Mouse (Mus musculus) lung, adult 18-20 months (tissue): Measurements from ENCODE around the gene Pam.

Experiments
- DNase-seq, 2 experiments: peaks; one replicate each; pipeline ENCODE4 v3.0.0; 2022; ENCODE audit warnings: mixed read lengths in 2 of 2

Pam gene

DNA sequence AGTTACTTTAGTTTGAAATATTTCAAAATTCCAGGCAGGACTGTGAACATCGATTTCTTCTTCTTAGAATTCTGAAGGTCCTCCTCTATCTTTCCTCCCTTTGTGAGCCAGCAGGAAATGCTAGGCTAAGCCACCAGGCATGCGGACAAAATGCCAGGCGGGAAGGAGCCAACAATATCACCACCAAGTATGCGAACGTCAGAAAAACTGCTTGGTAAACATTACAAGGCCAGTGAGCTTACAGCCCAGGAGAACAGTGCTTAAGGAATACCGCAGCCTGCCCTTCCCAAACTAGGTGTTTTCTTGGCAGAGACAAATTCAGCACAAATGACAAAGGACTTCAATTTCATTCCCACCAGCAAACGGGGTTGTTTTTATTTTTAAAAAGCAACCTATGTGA lies 15.8 kb downstream of the Pam start:
- peak; percentile 66 to 80 for DNase-seq

DNA sequence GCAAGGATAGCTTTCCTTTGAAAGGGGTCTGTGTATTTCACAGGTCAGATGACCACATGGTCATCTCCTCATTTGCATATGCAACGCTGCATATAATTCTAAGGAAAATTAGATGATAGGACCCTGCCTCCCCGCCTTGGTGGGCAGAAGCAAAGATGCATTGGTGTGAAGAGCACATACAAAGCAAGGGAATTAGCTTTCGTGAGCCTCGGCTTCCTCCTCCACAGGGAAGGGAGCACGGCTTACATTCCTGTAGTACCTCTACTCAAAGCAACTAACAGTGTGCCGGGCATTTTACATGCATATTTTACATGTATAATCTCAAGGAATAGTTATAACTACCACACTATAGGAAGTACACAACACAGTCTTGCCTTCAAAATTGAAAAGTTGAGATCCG lies 16.7 kb downstream of the Pam start:
- no peak for DNase-seq

DNA sequence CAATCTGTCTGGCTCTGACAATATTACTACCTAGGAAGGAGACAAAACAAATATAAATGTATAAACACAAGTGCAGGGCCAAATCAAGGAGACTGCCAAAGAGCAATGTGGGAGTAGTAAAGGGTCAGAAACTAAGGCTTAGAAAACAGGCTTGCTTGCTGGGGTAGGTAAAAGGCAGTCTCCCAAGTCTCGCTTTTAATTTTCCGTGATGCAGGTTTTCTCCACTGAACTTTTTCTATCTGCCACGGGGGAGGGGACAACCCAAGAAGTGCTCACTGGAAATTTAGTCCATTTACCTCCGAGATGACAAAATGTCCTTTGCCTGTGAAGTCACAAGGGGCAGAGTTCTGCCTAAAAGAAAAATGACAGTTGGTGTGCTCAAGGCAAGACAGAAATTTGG lies 21.6 kb downstream of the Pam start:
- DNase-seq = no peak

DNA sequence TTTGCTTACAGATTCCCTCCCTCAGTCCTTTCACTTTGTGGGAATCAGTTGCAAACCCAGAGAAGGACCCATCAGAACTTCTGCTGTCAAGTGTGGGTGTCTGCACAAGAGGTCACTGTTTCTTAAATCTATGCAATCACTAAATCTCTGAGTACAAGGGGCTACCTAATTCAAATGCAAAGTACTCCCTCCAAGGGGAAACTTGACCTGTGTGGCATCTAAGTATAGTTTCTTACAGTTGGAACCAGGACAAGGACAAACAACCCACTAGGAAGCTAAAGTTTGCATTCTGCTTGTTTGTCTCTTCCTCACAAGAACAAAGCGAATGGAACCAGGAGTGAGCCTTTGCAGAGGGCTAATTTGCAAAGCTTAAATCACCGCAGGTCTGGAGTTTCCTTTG lies 22.3 kb downstream of the Pam start:
- no peak for DNase-seq

DNA sequence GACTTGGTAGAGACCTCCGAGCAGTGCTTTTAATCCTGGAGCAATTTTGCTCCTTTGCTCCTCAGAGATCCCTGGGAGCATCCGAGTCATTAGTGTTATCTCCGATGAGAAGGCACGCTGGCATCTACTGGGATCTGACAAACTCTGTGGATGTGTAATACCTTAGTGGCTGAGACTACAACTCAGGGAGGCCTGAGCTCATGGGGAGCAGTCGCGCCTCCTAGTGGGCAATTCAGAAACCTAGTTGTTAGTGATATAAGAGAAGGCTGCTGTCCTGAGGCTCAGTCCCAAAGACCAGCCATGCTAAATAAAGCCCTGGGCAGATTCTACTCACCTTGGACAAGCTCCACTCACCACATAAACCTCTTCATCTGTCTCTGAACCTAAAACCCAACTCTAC lies 23.4 kb downstream of the Pam start:
- peak; percentile 37 to 51 for DNase-seq

DNA sequence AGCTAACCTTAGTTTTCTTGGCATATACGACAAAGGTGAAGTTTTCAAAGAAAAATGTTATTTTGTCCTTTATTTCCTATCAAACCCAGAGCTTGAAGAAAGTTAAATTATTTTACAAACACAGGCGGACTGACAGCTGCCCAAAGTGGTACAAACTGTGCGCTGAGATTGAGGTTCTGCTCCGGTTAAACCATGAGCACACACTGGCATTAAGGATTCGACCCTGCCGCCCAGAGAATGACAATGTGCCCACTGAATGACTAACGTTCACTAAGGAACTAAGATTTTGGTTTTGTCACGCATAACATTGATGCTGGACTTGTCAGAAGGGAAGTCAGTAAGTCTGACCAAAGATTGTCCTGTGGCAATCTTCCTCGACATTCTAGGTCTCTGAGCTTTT lies 24.0 kb downstream of the Pam start:
- no peak for DNase-seq

DNA sequence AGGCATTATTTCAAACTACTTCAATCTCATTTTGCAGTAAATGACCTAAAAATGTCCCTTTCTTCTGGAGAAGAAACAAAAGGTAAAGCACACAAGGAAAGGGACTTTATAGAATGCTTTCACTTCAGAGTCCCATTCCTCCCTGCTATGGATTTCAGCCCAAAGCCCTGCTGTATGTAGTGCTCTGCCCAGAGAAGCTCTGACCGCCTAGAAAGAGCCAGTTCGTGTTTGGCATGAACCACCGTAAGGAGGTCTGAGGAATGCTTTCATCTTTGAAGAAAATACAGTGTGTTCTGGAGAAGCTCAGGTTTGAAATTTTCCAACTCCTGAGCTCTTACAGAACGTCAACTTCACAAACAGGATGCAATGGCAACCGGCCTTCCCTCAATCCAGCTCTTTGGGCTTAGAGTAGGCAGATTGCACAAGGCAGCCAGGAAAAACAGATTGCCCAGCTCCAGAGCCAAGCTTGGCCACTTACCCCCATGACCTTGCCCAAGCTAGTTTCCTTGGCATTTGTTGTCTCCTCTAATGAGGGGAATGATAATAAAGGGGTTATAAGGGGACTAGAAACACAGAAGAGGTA lies 24.6 kb downstream of the Pam start:
- DNase-seq = peak; percentile 31 to 54

DNA sequence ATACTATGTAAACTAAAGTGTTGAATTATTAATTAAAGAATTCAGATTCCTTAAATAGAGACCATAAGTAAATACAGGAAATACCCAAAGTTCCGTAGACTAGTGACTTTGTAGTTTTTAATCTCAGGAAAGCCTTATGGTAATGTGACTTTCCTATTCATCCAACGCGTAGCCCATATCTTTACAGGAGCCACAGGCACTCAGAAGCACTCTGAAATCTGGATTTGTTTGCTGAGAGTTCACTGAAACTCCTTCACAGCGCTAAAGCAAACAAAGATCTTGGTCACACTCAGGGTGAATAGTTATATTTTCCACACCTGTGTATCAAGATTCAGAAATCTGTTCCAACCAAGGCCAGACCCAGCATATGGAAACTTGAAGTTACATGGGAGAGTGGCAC lies 27.3 kb downstream of the Pam start:
- no peak for DNase-seq

DNA sequence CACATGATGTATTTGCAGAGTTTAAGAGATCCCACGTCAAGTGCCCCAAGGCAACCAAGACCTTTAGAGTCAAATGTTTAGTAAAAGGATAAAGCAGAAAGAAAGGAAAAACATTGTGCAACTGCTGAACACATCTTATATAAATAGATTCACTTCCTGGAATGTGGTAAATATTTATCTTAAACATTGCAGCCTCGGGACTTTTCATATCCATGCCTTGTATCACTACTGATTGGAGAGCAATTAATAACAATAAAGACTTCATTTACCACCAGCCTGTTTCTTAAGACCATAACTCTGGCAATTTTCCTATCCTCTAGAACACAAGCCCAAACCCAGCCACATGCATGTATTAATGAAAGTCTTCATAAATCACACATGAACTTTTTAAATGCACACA lies 33.4 kb downstream of the Pam start:
- no peak for DNase-seq

DNA sequence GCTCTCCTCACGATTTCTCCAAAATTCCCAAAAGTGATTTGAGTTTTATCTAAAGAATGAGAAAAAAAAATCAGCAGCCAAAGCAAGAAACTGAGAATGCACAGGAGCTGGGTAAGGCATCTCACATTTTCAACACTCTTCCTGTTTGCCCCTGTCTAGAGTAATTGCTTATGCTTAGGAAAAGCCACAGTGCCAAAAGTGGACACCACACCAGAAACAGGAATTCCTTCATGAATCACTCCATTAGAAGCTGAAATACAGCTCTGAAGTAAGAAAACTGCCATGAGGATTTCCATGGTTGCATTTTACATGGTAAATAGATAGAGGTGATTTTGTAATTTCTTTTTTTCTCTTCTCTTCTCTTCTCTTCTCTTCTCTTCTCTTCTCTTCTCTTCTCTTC lies 36.0 kb downstream of the Pam start:
- no peak for DNase-seq

DNA sequence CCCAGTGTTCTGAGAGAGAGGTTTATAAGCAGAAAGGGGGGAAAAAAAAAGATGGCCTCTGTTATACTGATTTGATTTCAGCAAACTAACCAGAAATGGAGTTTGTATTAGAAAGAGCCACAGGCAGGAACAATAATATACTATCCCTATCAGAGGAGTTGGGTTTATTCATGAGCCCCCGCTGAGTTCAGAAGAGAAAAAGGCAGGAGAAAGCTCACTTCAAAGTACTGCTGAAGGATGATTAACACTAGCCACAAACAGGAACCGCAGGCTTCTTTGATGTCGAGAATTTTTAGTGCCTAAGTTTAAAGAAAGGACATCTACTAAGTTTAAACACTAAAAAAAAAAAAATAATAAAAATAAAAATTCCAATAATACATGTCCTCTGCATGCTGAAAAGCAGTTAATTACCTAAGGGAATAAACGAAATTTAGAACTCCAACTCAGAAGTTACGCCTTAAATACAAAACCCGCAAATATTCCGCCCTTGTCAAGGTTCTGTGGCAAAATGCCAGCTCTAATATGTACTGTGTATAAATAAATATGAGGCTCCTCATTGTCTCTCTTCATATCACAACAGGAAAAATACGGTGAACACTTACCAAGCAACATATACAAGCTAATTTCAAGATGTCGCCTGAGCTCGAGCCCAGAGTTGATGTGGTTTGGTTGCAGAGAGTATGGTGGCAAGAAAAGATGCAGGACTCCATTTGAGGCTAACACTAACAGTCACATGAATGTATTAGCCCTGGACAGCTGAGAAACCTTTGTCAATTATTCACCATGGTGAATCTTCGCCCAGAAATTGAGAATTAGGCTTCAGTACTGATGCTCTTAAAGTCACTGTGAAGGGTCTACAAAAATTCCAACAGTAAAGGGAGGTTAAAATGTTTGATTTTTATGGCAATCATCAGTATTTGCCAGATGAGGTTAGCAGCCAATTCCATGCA lies 38.2 kb downstream of the Pam start:
- DNase-seq = no peak

DNA sequence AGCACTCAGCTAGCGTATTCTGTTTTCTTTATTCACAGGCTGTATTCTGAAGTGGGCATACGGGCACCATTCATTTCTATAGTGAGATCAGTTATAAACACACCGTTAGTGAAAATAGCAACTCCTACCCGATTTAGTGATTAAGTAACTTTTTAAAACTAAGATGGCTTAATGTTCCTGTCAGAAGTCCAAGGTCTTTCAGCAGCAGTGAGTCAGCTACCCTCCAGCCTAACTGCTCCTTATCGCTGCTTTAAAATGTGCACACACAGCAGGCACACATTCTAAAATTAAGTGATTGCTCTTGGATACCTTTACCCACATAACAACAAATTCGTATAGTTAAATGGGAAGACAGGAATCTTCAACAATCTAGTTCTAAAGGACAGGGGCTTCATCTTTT lies 39.2 kb downstream of the Pam start:
- no peak for DNase-seq

DNA sequence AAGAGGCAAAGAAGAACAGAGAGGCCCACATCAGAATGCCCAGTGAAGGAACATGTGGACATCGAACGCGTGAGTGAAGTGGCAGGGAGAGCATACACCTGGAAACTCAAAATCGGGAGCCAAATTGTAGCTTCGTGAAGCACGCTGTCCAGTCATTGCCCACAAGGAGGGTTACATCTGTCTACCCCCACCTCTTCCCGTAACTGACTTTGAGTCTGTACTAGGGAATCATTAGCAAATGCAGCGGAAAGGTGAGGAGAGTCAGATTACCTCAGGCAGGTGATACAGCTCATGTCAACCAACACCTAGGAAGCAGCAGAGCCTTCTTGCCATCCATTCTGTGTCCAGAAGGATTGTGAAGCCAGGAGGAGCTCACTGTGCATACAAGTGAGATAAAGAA lies 39.9 kb downstream of the Pam start:
- no peak for DNase-seq

DNA sequence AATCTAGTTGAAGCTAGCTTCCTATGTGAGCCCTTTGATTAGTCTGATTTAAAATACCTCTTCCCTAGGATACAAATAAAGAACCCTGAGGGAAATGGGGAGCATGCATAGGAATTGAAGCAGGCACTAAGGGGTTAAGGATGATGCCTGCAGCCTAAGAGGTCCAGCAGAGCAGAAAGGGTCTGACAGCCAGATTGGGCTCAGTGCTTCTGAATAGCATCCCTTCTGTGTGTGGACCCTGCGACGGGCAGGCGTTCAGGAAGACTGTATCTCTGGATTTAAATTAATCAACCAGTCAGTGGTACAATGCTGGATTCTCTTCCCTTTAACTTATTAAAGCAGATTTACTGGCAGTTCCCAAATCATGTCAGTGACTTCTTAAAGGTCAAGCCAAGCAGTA lies 41.5 kb downstream of the Pam start:
- DNase-seq = no peak

DNA sequence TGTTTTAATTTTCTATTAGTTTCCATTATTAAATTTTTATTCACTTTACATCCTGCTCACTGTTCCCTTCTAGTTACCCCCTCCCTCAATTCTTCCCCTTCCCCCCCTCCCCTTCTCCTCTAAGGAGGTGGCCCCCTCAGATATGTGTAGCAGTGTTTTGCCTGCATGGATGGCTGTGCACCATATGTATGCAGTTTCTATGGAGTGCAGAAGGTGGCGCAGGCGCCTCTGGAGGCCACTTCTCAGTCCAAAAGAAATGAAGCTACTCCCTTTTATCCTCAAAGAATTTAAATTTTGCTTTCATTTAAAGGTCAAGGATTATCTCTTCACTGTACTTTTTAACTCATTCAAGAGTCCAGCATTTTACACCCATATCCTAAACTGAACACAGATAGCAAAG lies 42.0 kb downstream of the Pam start:
- DNase-seq = no peak

DNA sequence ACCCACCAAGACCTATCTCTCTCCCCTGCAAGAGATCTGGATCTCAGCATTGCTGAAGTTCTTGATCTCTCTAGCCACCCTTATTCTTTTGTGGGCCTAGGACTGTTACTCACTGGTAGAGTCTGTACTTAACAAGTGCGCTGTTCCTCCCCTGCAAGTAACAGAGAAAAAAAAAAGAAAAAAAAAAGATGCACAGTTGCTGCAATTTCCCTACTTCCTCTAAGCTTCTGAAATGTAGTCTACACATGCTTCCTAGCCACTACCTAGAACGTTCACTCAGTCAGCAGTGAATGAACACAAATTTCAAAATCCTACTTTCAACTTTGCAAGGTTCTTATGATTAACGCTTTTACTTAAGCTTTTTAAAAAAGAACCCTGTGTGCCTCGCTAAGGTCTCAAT lies 42.7 kb downstream of the Pam start:
- no peak for DNase-seq

DNA sequence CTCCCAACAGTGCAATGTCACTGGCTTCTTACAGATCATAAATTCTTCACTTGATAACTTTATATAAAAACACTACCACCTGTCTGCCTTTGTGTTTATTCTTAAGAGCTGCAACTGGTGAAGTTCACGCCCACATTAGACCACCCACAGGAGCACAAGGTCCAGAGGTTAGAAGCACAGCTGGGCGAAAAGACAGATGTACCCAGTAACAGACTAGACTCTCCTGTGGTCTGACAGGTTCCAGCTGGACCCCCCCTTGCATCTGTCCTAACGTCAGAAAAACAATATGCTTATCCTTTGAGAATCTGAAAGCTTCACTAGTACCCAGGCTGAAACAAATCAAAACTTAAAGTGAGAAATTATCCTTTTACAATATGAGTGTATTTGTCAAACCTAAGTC lies 44.4 kb downstream of the Pam start:
- DNase-seq = no peak

DNA sequence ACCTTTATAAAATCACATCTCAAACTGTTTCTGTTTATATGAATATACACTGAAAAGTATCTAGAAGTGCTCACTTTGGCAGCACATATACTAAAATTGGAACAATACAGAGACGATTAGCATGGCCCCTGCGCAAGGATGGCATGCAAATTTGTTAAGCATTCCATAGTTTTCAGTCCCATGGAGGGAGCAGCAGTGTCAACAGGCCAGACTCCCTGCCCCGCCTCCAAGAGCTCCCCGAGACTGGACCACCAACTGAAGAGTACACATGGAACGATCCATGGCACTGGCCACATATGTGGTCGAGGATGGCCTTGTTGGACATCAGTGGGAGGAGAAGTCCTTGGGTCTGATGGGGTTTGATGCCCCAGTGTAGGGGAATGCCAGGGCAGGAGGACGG lies 45.7 kb downstream of the Pam start:
- DNase-seq = no peak

DNA sequence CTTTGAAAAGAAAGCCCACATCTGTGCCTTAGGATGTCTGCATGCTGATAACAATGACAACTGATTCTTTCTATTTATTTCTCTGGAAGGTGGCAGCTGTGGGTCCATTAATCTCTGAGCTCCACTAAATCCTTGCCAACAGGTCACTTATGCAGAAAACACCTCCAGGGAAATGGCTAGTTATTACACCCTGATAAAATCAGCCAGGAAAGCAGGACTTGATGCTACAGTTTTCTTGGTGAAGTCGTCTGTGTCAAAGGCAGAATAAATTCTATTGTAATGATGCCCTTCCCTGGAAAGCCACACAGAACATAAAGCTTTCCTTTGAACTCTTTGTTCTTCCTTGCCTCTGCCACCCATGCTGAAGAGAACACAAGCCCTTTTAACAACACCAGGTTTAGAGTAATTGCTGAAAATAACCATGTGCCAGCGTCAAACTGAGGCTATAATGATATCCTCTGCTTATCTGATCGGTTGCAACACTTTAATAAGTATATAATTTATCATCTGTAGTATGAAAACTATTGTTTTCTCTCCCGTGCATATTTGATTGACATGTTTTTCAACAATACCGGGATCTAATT lies 47.1 kb downstream of the Pam start:
- DNase-seq = no peak

DNA sequence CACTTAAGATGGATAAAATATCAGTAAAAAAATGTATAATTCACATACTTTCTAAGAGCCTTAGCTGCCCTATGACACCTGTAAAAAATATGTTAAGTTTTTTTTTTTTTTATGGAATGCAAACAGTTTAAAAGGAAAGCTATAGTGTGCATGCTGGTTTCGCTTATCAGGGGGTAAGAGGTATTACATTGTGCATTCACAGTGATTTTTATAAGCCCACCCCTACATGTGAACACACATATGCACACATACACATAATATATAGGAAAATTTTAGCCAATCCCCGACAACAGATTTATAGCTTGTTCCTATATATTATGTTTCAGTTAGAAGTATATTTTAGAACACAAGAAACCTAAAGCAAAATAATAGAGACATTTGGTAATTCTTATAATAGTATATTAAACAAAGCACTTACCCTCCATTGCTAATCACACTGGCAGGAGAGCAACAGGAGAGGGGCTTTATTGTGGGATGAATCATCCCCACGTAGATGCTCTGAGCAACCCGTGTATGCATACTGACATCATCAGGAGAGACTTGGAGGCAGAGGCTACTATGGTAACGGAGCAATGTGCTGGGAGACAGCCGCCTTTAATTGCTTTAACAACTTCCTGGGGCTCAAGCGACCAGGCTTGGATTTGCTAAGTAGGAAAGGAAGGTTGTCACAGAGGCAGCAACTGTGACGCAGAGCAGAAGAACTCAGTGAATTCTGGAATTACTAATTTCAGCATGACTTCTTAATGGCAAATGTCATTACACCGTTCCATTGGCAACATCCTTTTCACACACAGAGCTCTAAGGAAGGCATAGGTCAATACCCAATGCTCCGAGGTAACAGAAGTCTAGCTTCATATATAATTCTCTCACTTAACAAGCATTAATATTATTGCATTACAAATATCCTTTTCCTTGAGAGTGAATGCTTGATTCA lies 47.9 kb downstream of the Pam start:
- no peak for DNase-seq

DNA sequence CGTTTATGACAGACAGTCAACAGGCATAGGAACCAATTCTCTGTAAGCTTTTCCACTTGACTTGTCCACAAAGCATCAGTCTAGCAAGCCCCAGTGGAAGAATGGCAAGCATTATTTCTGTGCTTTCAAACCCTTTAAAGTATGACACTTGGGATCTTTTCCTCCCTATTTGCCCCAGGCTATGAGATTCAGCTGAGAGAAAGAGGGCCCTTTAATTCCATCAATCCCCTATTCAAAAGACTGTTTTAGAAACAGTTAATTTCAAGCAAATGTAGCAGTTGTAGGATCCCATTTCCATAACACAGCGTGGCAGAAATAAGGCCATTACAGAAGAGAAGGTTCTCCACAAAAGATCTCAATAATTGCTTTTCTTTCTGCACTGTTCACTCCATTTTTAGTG lies 53.0 kb downstream of the Pam start:
- DNase-seq = no peak

DNA sequence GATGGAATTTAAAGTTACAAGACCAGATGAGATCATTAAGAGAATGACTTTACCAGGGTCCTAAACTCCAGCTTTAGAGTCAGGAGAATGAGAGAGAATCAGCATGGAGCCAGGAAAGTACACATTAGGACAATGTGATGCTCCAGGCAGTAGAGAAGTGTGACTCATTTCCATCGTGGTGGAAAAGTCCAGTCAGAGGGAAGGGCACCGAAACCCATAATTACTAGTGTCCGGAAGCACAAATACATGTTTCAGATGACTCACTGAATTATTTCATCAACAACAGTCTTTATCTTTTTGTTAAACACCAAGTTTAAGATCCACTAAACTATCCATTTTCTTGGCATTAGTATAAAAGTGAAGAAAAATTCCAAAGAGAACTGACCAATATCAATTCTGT lies 57.2 kb downstream of the Pam start:
- no peak for DNase-seq

DNA sequence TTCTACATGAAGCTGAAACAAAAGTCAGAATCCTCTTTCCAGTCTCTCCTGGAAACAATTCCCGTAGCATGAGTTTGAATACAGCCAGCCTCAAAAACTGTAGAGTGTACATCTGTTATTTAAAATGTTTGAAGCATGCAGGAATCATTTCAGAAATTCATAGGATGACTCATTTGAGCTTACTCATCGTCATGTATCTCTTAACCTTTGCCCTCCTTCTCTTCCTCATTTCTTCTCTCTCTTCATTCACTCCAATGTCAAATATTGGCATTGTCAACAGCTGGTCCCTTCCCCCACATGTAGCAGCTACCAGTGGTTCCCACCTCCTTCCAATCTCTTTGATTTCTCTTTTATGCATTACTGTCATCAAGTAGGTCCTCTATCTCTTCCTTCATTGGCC lies 59.7 kb downstream of the Pam start:
- DNase-seq = no peak
